Mouse (Mus musculus) lung, postnatal 0 days (tissue): Measurements from ENCODE around the gene Scamp4. TPM values are rescaled to one million over a fixed set of nuclear protein-coding genes. Genes with fewer than 3 reads are reported as not detected.

Experiments used
- ATAC-seq: fragments of 200-750 bp; cut with Nextera tagmentation; 2 replicates; pipeline ENCODE4 v1.8.0; 2017; ENCODE audit warnings: moderate library complexity
- DNase-seq: peaks from one replicate; pipeline ENCODE4 v3.0.0-alpha.2; 2016; ENCODE audit warnings: low spot score
- H3K27ac ChIP-seq: fragments of 300-500 bp; sonication (generic); 2 replicates; pipeline ENCODE4 v1.5.1; 2014; ENCODE audit warnings: antibody characterized with exemption, mild to moderate bottlenecking, low read length, mixed read lengths
- H3K27me3 ChIP-seq: fragments of 300-500 bp; sonication (generic); replicated peaks from 2 replicates; pipeline ENCODE4 v1.6.1; 2014; ENCODE audit warnings: low read length, mixed read lengths; ENCODE audit not compliant: insufficient read depth
- H3K36me3 ChIP-seq: fragments of 300-500 bp; sonication (generic); 2 replicates; pipeline ENCODE4 v1.6.1; 2014; ENCODE audit warnings: low read length, mixed read lengths; ENCODE audit not compliant: insufficient read depth
- H3K4me1 ChIP-seq: fragments of 300-500 bp; sonication (generic); 2 replicates; pipeline ENCODE4 v1.6.1; 2014; ENCODE audit warnings: antibody characterized with exemption, low read depth, low read length, mixed read lengths; ENCODE audit not compliant: insufficient read depth
- H3K4me2 ChIP-seq: fragments of 300-500 bp; sonication (generic); replicated peaks from 2 replicates; pipeline ENCODE4 v1.6.1; 2014; ENCODE audit warnings: low read depth, mild to moderate bottlenecking, low read length, moderate library complexity, mixed read lengths
- H3K4me3 ChIP-seq: fragments of 300-500 bp; sonication (generic); 2 replicates; pipeline ENCODE4 v1.5.1; 2014; ENCODE audit warnings: low read depth, low read length
- H3K9ac ChIP-seq: fragments of 300-500 bp; sonication (generic); replicated peaks from 2 replicates; pipeline ENCODE4 v1.6.1; 2014; ENCODE audit warnings: low read depth, mild to moderate bottlenecking
- H3K9me3 ChIP-seq: fragments of 300-500 bp; sonication (generic); 2 replicates; pipeline ENCODE4 v1.6.1; 2016; ENCODE audit warnings: low read length, mixed read lengths
- CTCF ChIP-seq: IDR thresholded peaks from 2 replicates; pipeline ENCODE4 v1.5.1; 2016; ENCODE audit warnings: antibody characterized with exemption, mild to moderate bottlenecking
- EP300 ChIP-seq: IDR thresholded peaks from 2 replicates; pipeline ENCODE4 v1.6.1; 2016; ENCODE audit warnings: antibody characterized with exemption, mild to moderate bottlenecking, control low read depth
- WGBS: fragments of 180-500 bp; shearing (Covaris S2); extraction: QIAGEN DNeasy Blood & Tissue Kit; methylation state at CpG from one replicate; pipeline ENCODE4 v1.1.7; 2014; 5-methylcytosine and 5-hydroxymethylcytosine counted together
- microRNA-seq: library from miRNA; unstranded; fragments of <30 nt; microRNA quantifications from one replicate; pipeline ENCODE4, GENCODE M21; 2016
- polyA plus RNA-seq: library from polyadenylated mRNA; unstranded; fragments of >200 nt; fragmentation: Nextera tagmentation; extraction: Ambion mirVana; gene quantifications from 2 replicates; pipeline ENCODE4 v1.2.1, GENCODE M21; 2015

The Scamp4 gene
- polyA plus RNA-seq, 1 experiment from 2014 or later = 56.9 TPM

- H3K36me3 ChIP-seq = peaks cover 35% of the 10 kb centered on the region
- TF ChIP-seq CTCF = no peak
- no peak for TF ChIP-seq EP300
- H3K9ac ChIP-seq = 0 out of 2 replicates have a peak overlapping the region, but pooled peaks have one; percentile 16
- peak overlapping the region; percentile 8; the same call in 1 of the 2 replicates for H3K4me3 ChIP-seq
- peak overlapping the region; percentile 94 for H3K27ac ChIP-seq
- DNase-seq = peak; percentile 92
- peak overlapping the region; percentile 33 for H3K4me2 ChIP-seq
- peaks cover 23% of the 10 kb centered on the region; the same call in 1 of the 2 replicates for H3K4me1 ChIP-seq
- WGBS = 4% methylated on average over 10 of the region's 10 CpGs
- H3K27me3 ChIP-seq = no peaks in the 10 kb centered on the region
- ATAC-seq = peak; percentile 80
- no peaks in the 10 kb centered on the region for H3K9me3 ChIP-seq
These were observed 62.3 kb downstream of the Scamp4 start for GRCm38 (mm10) chr10:80665016-80665380.

Small RNA genes within 50 kb of the gene (microRNA-seq; reads per million reads assigned to microRNA genes)
- not detected for gene Mir6912

Other genes starting within 250 kb of the Scamp4 start
- gene Plk5, start 246.4 kb upstream of the Scamp4 start, polyA plus RNA-seq = 1.00 and 1.0 TPM in 2 replicates
- 6.0 and 6.3 TPM in 2 replicates for gene Mex3d, start 215.2 kb upstream of the Scamp4 start, polyA plus RNA-seq
- 90.6 and 90.7 TPM in 2 replicates for gene Mbd3, start 203.3 kb upstream of the Scamp4 start, polyA plus RNA-seq
- 511 and 651 TPM in 2 replicates for gene Uqcr11, start 196.0 kb upstream of the Scamp4 start, polyA plus RNA-seq
- gene Tcf3, start 169.2 kb upstream of the Scamp4 start, polyA plus RNA-seq = 34.7 and 36.2 TPM in 2 replicates
- not detected in 2 replicates for gene Onecut3, start 108.0 kb upstream of the Scamp4 start, polyA plus RNA-seq
- gene Atp8b3, start 63.7 kb upstream of the Scamp4 start, polyA plus RNA-seq = 0.04 and 0.10 TPM in 2 replicates
- gene Rexo1, start 41.3 kb upstream of the Scamp4 start, polyA plus RNA-seq = 12.9 TPM in 2 replicates
- 7.1 and 7.2 TPM in 2 replicates for gene Klf16, start 25.6 kb upstream of the Scamp4 start, polyA plus RNA-seq
- 105 and 106 TPM in 2 replicates for gene Abhd17a, start 12.5 kb upstream of the Scamp4 start, polyA plus RNA-seq
- gene Adat3, start within 50 bp of the Scamp4 start, polyA plus RNA-seq = 3.5 and 4.8 TPM in 2 replicates
- gene Gm49322, start 3.1 kb downstream of the Scamp4 start, polyA plus RNA-seq = 0.98 and 1.1 TPM in 2 replicates
- 97.7 and 111 TPM in 2 replicates for gene Csnk1g2, start 20.0 kb downstream of the Scamp4 start, polyA plus RNA-seq
- gene Btbd2, start 54.2 kb downstream of the Scamp4 start, polyA plus RNA-seq = 41.7 and 42.9 TPM in 2 replicates
- gene Mknk2, start 75.2 kb downstream of the Scamp4 start, polyA plus RNA-seq = 92.2 and 103 TPM in 2 replicates
- gene Mob3a, start 99.1 kb downstream of the Scamp4 start, polyA plus RNA-seq = 32.6 and 37.0 TPM in 2 replicates
- 28.7 and 28.8 TPM in 2 replicates for gene Izumo4, start 99.3 kb downstream of the Scamp4 start, polyA plus RNA-seq
- 49.3 and 58.2 TPM in 2 replicates for gene Ap3d1, start 139.4 kb downstream of the Scamp4 start, polyA plus RNA-seq
- 7.4 and 9.6 TPM in 2 replicates for gene Dot1l, start 152.3 kb downstream of the Scamp4 start, polyA plus RNA-seq
- gene Sf3a2, start 195.3 kb downstream of the Scamp4 start, polyA plus RNA-seq = 27.0 and 29.4 TPM in 2 replicates
- gene Plekhj1, start 195.8 kb downstream of the Scamp4 start, polyA plus RNA-seq = 59.9 and 69.1 TPM in 2 replicates
- gene Amh, start 202.4 kb downstream of the Scamp4 start, polyA plus RNA-seq = 0.07 TPM in 1 of 2 replicates, not detected in the other
- 0.25 TPM in 1 of 2 replicates, not detected in the other for gene Jsrp1, start 210.6 kb downstream of the Scamp4 start, polyA plus RNA-seq
- 1,344 and 1,416 TPM in 2 replicates for gene Oaz1, start 223.8 kb downstream of the Scamp4 start, polyA plus RNA-seq
- gene Lingo3, start 241.2 kb downstream of the Scamp4 start, polyA plus RNA-seq = not detected in 2 replicates